ENCODE assay signal across 14 mouse cellular contexts in the genomic region with DNA sequence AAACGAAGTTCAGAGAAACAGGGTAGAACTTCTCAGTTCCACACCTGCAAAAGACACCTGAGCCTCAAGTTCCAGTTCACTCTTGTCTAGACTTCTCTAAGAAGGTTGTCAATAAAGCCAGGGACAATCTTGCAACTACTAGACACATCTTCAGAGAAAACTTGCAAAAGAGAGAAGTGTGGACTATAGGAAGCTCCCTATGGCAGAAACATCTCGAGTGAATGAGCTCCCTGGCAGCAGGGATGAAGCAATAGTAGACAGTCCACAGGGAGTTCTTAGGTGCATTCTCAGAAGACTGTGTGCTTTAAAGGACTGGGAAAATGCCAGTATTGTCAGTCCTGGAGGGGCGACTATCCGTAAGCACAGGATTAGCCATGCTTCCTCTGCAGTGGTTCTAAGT.
"Had no signal": no experiment of that assay in that cellular context is flagged by ENCODE, and none has a peak within 500 bp of the region (broad histone marks: within the 10 kb centered on the region; RNA-seq: fewer than 3 reads in every experiment).

No protein-coding gene starts in this region.

- DNase-seq: left cerebral cortex, postnatal 4 days; liver, embryonic 13.5 days; liver, postnatal 0 days; lung, adult 18-20 months; lung, adult 2 months; lung, postnatal 10 days; lung, postnatal 14 days; lung, postnatal 36 days; lung, postnatal 4 days had no signal

- ATAC-seq: liver, embryonic 12.5 days; liver, postnatal 0 days; lung, postnatal 0 days; midbrain, embryonic 13.5 days; midbrain, embryonic 15.5 days; midbrain, embryonic 16.5 days had no signal
